Mouse (Mus musculus): ENCODE data around the gene Ireb2. TPM values are rescaled to one million over a fixed set of nuclear protein-coding genes. Genes with fewer than 3 reads are reported as not detected.

The Ireb2 gene
- total RNA-seq, 2 experiments from 2014 or later: 30.7 to 42.8 TPM

Other genes starting within 250 kb of the Ireb2 start
- gene Acsbg1, start 201.9 kb upstream of the Ireb2 start, total RNA-seq (2021): 100 to 1,000 TPM; 221 to 307 TPM
- 10 to 100 TPM; 34.7 to 51.7 TPM for gene Dnaja4, start 164.9 kb upstream of the Ireb2 start, total RNA-seq (2021)
- gene Wdr61, start 129.3 kb upstream of the Ireb2 start, total RNA-seq (2021): 10 to 100 TPM; 66.4 to 71.3 TPM
- 10 to 100 TPM in 1 of 2 experiments, 1 to 10 TPM in 1; 9.8 to 13.7 TPM for gene Crabp1, start 99.0 kb upstream of the Ireb2 start, total RNA-seq (2021)
- gene Hykk, start 53.5 kb downstream of the Ireb2 start, total RNA-seq (2021): 1 to 10 TPM; 1.6 to 2.1 TPM
- gene Psma4, start 87.0 kb downstream of the Ireb2 start, total RNA-seq (2021): 100 to 1,000 TPM; 162 to 186 TPM
- gene AY074887, start 87.2 kb downstream of the Ireb2 start, total RNA-seq (2021): not detected
- gene Chrna5, start 117.1 kb downstream of the Ireb2 start, total RNA-seq (2021): 1 to 10 TPM in 1 of 2 experiments, under 1 TPM in 1; 0.46 to 1.6 TPM
- 10 to 100 TPM; 15.0 to 21.7 TPM for gene Chrna3, start 162.8 kb downstream of the Ireb2 start, total RNA-seq (2021)
- 10 to 100 TPM in 1 of 2 experiments, 1 to 10 TPM in 1; 7.7 to 10.6 TPM for gene Chrnb4, start 185.0 kb downstream of the Ireb2 start, total RNA-seq (2021)